Mouse (Mus musculus) megakaryocyte, embryonic 14.5 days (primary cell): ENCODE data around the gene Large1. TPM values are rescaled to one million over a fixed set of nuclear protein-coding genes. Genes with fewer than 3 reads are reported as not detected.

Experiments
- H3K27me3 ChIP-seq: replicated peaks from 2 replicates; pipeline ENCODE3; 2012; ENCODE audit warnings: inconsistent platforms
- H3K36me3 ChIP-seq: replicated peaks from 2 replicates; pipeline ENCODE3; 2012; ENCODE audit warnings: low read length, inconsistent platforms, mixed read lengths
- H3K4me1 ChIP-seq: 2 replicates; pipeline ENCODE4 v1.6.1; 2012; ENCODE audit warnings: inconsistent platforms
- H3K4me3 ChIP-seq: replicated peaks from 2 replicates; pipeline ENCODE3; 2012; ENCODE audit warnings: moderate library complexity, mild to moderate bottlenecking, inconsistent platforms
- H3K9me3 ChIP-seq: 2 replicates; pipeline ENCODE4 v1.6.1; 2012; ENCODE audit warnings: inconsistent platforms
- FLI1 ChIP-seq: IDR thresholded peaks from 2 replicates; pipeline ENCODE4 v1.6.1; 2012; ENCODE audit warnings: low read length, inconsistent platforms, mixed read lengths
- GATA1 ChIP-seq: IDR thresholded peaks from 3 replicates; pipeline ENCODE4 v1.6.1; 2012; ENCODE audit warnings: mixed read lengths, low read length, inconsistent platforms, borderline replicate concordance
- polyA plus RNA-seq: library from polyadenylated mRNA; stranded (reverse); fragments of >175 nt; gene quantifications from 2 replicates; pipeline ENCODE4 v1.2.3, GENCODE M21; 2012; ENCODE audit warnings: low replicate concordance; ENCODE audit not compliant: insufficient read depth

Gene Large1
- polyA plus RNA-seq, 1 experiment: 0.07 TPM

GRCm38 (mm10) chr8:73270991-73271390, 82.3 kb downstream of the Large1 start:
- H3K4me3 ChIP-seq: no peak overlapping the region
- H3K9me3 ChIP-seq: peaks cover 8% of the 10 kb centered on the region; the same call in 1 of the 2 replicates
- TF ChIP-seq GATA1: no peak
- no peak for TF ChIP-seq FLI1

GRCm38 (mm10) chr8:73257981-73258380, 95.4 kb downstream of the Large1 start:
- H3K9me3 ChIP-seq: peaks cover 6% of the 10 kb centered on the region; the same call in 1 of the 2 replicates
- no peaks in the 10 kb centered on the region for H3K27me3 ChIP-seq
- no peaks in the 10 kb centered on the region for H3K36me3 ChIP-seq
- no peak overlapping the region for H3K4me3 ChIP-seq
- H3K4me1 ChIP-seq: no peaks in the 10 kb centered on the region
- TF ChIP-seq GATA1 (no peak), FLI1 (no peak)

More at GRCm38 (mm10) chr8:73270991-73271390, 82.3 kb downstream of the Large1 start:
- H3K36me3 ChIP-seq: no peaks in the 10 kb centered on the region
- no peaks in the 10 kb centered on the region for H3K27me3 ChIP-seq
- no peaks in the 10 kb centered on the region for H3K4me1 ChIP-seq

- no peaks in the 10 kb centered on the region for H3K27me3 ChIP-seq
- H3K4me3 ChIP-seq: no peak overlapping the region
- H3K9me3 ChIP-seq: peaks cover 32% of the 10 kb centered on the region
- TF ChIP-seq GATA1: no peak
- no peak for TF ChIP-seq FLI1
- no peaks in the 10 kb centered on the region for H3K36me3 ChIP-seq
- peaks cover 5% of the 10 kb centered on the region; the same call in 1 of the 2 replicates for H3K4me1 ChIP-seq
Measured at GRCm38 (mm10) chr8:73244186-73244585, 109.2 kb downstream of the Large1 start.

- H3K9me3 ChIP-seq: peaks cover 32% of the 10 kb centered on the region
- no peaks in the 10 kb centered on the region for H3K36me3 ChIP-seq
- H3K27me3 ChIP-seq: no peaks in the 10 kb centered on the region
- H3K4me3 ChIP-seq: no peak overlapping the region
- TF ChIP-seq GATA1: no peak
- H3K4me1 ChIP-seq: peaks cover 5% of the 10 kb centered on the region; the same call in 1 of the 2 replicates
Measured at GRCm38 (mm10) chr8:73242066-73242465, 111.3 kb downstream of the Large1 start.

- TF ChIP-seq FLI1 (no peak), GATA1 (no peak)
- Histone ChIP-seq H3K27me3 (no peaks in the 10 kb centered on the region), H3K4me1 (no peaks in the 10 kb centered on the region), H3K36me3 (no peaks in the 10 kb centered on the region), H3K4me3 (no peak overlapping the region), H3K9me3 (no peaks in the 10 kb centered on the region)
Measured at GRCm38 (mm10) chr8:73234209-73234608, 119.1 kb downstream of the Large1 start.

GRCm38 (mm10) chr8:73233358-73234041, 119.8 kb downstream of the Large1 start:
- Histone ChIP-seq H3K9me3 (no peaks in the 10 kb centered on the region), H3K27me3 (no peaks in the 10 kb centered on the region), H3K4me3 (no peak overlapping the region), H3K4me1 (no peaks in the 10 kb centered on the region), H3K36me3 (no peaks in the 10 kb centered on the region)
- TF ChIP-seq FLI1: no peak
- TF ChIP-seq GATA1: no peak

GRCm38 (mm10) chr8:73226841-73227240, 126.5 kb downstream of the Large1 start:
- Histone ChIP-seq H3K9me3 (peaks cover 5% of the 10 kb centered on the region; the same call in 1 of the 2 replicates), H3K27me3 (no peaks in the 10 kb centered on the region), H3K4me1 (no peaks in the 10 kb centered on the region), H3K36me3 (no peaks in the 10 kb centered on the region), H3K4me3 (no peak overlapping the region)
- no peak for TF ChIP-seq FLI1
- TF ChIP-seq GATA1: no peak

GRCm38 (mm10) chr8:73225654-73226053, 127.7 kb downstream of the Large1 start:
- no peak overlapping the region for H3K4me3 ChIP-seq

GRCm38 (mm10) chr8:73219178-73219811, 134.0 kb downstream of the Large1 start:
- no peak for TF ChIP-seq FLI1
- TF ChIP-seq GATA1: no peak
- no peaks in the 10 kb centered on the region for H3K36me3 ChIP-seq
- peaks cover 5% of the 10 kb centered on the region; the same call in 1 of the 2 replicates for H3K9me3 ChIP-seq
- H3K27me3 ChIP-seq: no peaks in the 10 kb centered on the region
- no peaks in the 10 kb centered on the region for H3K4me1 ChIP-seq
- no peak overlapping the region for H3K4me3 ChIP-seq

More at GRCm38 (mm10) chr8:73225654-73226053, 127.7 kb downstream of the Large1 start:
- Histone ChIP-seq H3K36me3 (no peaks in the 10 kb centered on the region), H3K9me3 (peaks cover 5% of the 10 kb centered on the region; the same call in 1 of the 2 replicates), H3K4me1 (no peaks in the 10 kb centered on the region), H3K27me3 (no peaks in the 10 kb centered on the region)
- TF ChIP-seq FLI1: no peak
- TF ChIP-seq GATA1: no peak

- H3K4me1 ChIP-seq: no peaks in the 10 kb centered on the region
- no peaks in the 10 kb centered on the region for H3K27me3 ChIP-seq
- H3K4me3 ChIP-seq: no peak overlapping the region
- H3K36me3 ChIP-seq: no peaks in the 10 kb centered on the region
- H3K9me3 ChIP-seq: no peaks in the 10 kb centered on the region
- TF ChIP-seq FLI1: no peak
- no peak for TF ChIP-seq GATA1
Measured at GRCm38 (mm10) chr8:73206831-73207230, 146.5 kb downstream of the Large1 start.

- Histone ChIP-seq H3K36me3 (no peaks in the 10 kb centered on the region), H3K27me3 (no peaks in the 10 kb centered on the region), H3K9me3 (no peaks in the 10 kb centered on the region), H3K4me3 (no peak overlapping the region), H3K4me1 (no peaks in the 10 kb centered on the region)
- TF ChIP-seq FLI1 (no peak), GATA1 (no peak)
Measured at GRCm38 (mm10) chr8:73201854-73202253, 151.5 kb downstream of the Large1 start.
